Comparison of ENCODE assay signal across 21 mouse cellular contexts in the genomic region with DNA sequence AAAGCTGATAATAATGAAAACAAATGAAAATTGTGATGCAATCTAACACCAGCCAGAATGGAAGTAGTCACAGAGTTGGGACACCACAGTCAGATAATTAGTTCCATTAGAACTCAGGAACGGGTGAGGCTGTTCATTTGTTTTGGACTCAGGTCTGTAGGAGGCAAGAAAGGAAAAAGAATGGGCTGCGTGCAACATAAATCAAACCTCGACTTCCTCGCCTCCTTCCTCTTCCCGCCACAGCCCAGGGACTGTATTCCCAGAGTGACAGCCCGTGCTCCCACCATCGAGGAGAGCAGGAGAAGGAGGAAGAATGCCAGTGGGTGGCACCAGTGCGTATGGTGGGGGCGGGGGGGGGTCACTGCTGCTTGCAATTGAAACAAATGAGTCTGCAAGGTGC.
A peak's percentile ranks its signal among the peaks of the same experiment; 100 is the strongest.
DNase-seq lines count a peak whose midpoint lies in the region; ATAC-seq and TF ChIP-seq lines count a peak whose summit lies in the region.
"Had no signal": no experiment of that assay in that cellular context is flagged by ENCODE, and none has a peak within 500 bp of the region (broad histone marks: within the 10 kb centered on the region; RNA-seq: fewer than 3 reads in every experiment).

No protein-coding gene starts in this region.

- WGBS in midbrain, embryonic 10.5 days: 58% methylated on average over 9 of the region's 9 CpGs
- 35% methylated on average over 9 of the region's 9 CpGs for WGBS in midbrain, embryonic 14.5 days
- WGBS in forebrain, postnatal 0 days: 15% methylated on average over 9 of the region's 9 CpGs

- DNase-seq in embryo, embryonic 10 days (ENCODE audit: low spot score): peak; percentile 23
- no peak for DNase-seq in embryo, embryonic 9.5 days (ENCODE audit: extremely low spot score)
- no peak for DNase-seq in midbrain, embryonic 10.5 days (ENCODE audit: low spot score)
- DNase-seq in midbrain, embryonic 14.5 days: no peak
- DNase-seq in kidney, postnatal 10 days: peak; percentile 45
- DNase-seq in forebrain, postnatal 0 days: no peak
- DNase-seq in adrenal gland, adult 18-20 months (ENCODE audit: low spot score in 2 of 2): no peak
- DNase-seq in adrenal gland, postnatal 25 days: no peak
- DNase-seq: cerebellum, adult 11-12 months; cerebellum, postnatal 14 days; gastrocnemius, postnatal 25 days; heart, adult 18-20 months; heart, postnatal 10 days; thymus, adult 2 months had no signal

- peaks cover 39% of the 10 kb centered on the region for H3K4me1 ChIP-seq in midbrain, embryonic 10.5 days
- peaks cover 27% of the 10 kb centered on the region for H3K4me1 ChIP-seq in midbrain, embryonic 14.5 days (ENCODE audit: control insufficient read depth, insufficient read depth, low read length)
- peaks cover 4% of the 10 kb centered on the region for H3K4me1 ChIP-seq in forebrain, postnatal 0 days (ENCODE audit: insufficient read depth)

- no peak for TF ChIP-seq CTCF in forebrain, postnatal 0 days (IDR thresholded peaks at IDR 0.05; ENCODE audit: low read depth)

- no peak overlapping the region for H3K4me2 ChIP-seq in midbrain, embryonic 14.5 days (ENCODE audit: low read length)
- no peak overlapping the region for H3K4me2 ChIP-seq in forebrain, postnatal 0 days (ENCODE audit: low read depth)
- H3K4me2 ChIP-seq: embryonic facial prominence, embryonic 15.5 days; forebrain, embryonic 15.5 days; heart, embryonic 12.5 days; midbrain, embryonic 11.5 days had no signal

- peaks cover 5% of the 10 kb centered on the region; the same call in 1 of the 2 replicates for H3K9me3 ChIP-seq in midbrain, embryonic 10.5 days (replicated peaks)
- no peaks in the 10 kb centered on the region for H3K9me3 ChIP-seq in midbrain, embryonic 14.5 days (ENCODE audit: control insufficient read depth, low read length)
- H3K9me3 ChIP-seq in forebrain, postnatal 0 days (ENCODE audit: low read length): no peaks in the 10 kb centered on the region
- H3K9me3 ChIP-seq: embryonic facial prominence, embryonic 15.5 days; forebrain, embryonic 15.5 days; heart, embryonic 12.5 days had no signal

- no peak overlapping the region for H3K9ac ChIP-seq in midbrain, embryonic 14.5 days (replicated peaks; ENCODE audit: low read length)
- H3K9ac ChIP-seq in forebrain, postnatal 0 days: no peak overlapping the region
- H3K9ac ChIP-seq: embryonic facial prominence, embryonic 15.5 days; forebrain, embryonic 15.5 days; heart, embryonic 12.5 days had no signal

- no peak overlapping the region for H3K4me3 ChIP-seq in midbrain, embryonic 10.5 days
- H3K4me3 ChIP-seq in midbrain, embryonic 14.5 days (replicated peaks; ENCODE audit: low read depth, low read length): no peak overlapping the region
- H3K4me3 ChIP-seq in forebrain, postnatal 0 days (ENCODE audit: low read depth, low read length): no peak overlapping the region
- H3K4me3 ChIP-seq: embryonic facial prominence, embryonic 15.5 days; forebrain, embryonic 15.5 days; heart, embryonic 12.5 days had no signal

- peaks cover 55% of the 10 kb centered on the region for H3K27me3 ChIP-seq in midbrain, embryonic 10.5 days (ENCODE audit: low read depth, poor library complexity, severe bottlenecking)
- 0 out of 2 replicates have a peak, but pooled peaks cover 3% of the 10 kb centered on the region for H3K27me3 ChIP-seq in midbrain, embryonic 14.5 days (ENCODE audit: control insufficient read depth, insufficient read depth, low read length)
- H3K27me3 ChIP-seq in forebrain, postnatal 0 days (ENCODE audit: insufficient read depth, low read length): no peaks in the 10 kb centered on the region

- ATAC-seq in midbrain, embryonic 14.5 days (ENCODE audit: low FRiP score, low TSS enrichment): no peak
- ATAC-seq in forebrain, postnatal 0 days: no peak
- ATAC-seq: forebrain, embryonic 15.5 days; inflammation-experienced regulatory T-cells, adult 6 months; lung, postnatal 0 days had no signal

- no peaks in the 10 kb centered on the region for H3K36me3 ChIP-seq in midbrain, embryonic 10.5 days
- H3K36me3 ChIP-seq in midbrain, embryonic 14.5 days (ENCODE audit: control insufficient read depth, insufficient read depth, low read length): no peaks in the 10 kb centered on the region
- no peaks in the 10 kb centered on the region for H3K36me3 ChIP-seq in forebrain, postnatal 0 days (ENCODE audit: insufficient read depth)
- H3K36me3 ChIP-seq: embryonic facial prominence, embryonic 15.5 days; forebrain, embryonic 15.5 days; heart, embryonic 12.5 days had no signal

- H3K27ac ChIP-seq in midbrain, embryonic 10.5 days (replicated peaks): peak overlapping the region; percentile 61; the same call in 1 of the 2 replicates
- H3K27ac ChIP-seq in midbrain, embryonic 14.5 days (replicated peaks; ENCODE audit: low read depth, low read length): no peak overlapping the region
- no peak overlapping the region for H3K27ac ChIP-seq in forebrain, postnatal 0 days (ENCODE audit: low read depth, low read length)
- H3K27ac ChIP-seq: embryonic facial prominence, embryonic 15.5 days; forebrain, embryonic 15.5 days; stomach, postnatal 0 days had no signal

Comparison
In these comparisons a context has a peak if more than half of its experiments do, and no peak if none do; other contexts are left out.
1. DNase-seq: peak in embryo, embryonic 10 days (single experiment) and kidney, postnatal 10 days (single experiment); none in embryo, embryonic 9.5 days (single experiment), midbrain, embryonic 10.5 days (single experiment), midbrain, embryonic 14.5 days (single experiment), forebrain, postnatal 0 days (single experiment), adrenal gland, adult 18-20 months (0 of 2) and adrenal gland, postnatal 25 days (single experiment).